Mouse (Mus musculus) thymus, postnatal 25 days (tissue): ENCODE measurements around the gene Efcab9.

Experiments used
- DNase-seq: peaks from one replicate; pipeline ENCODE4 v3.0.0; 2022

Gene Efcab9

DNA sequence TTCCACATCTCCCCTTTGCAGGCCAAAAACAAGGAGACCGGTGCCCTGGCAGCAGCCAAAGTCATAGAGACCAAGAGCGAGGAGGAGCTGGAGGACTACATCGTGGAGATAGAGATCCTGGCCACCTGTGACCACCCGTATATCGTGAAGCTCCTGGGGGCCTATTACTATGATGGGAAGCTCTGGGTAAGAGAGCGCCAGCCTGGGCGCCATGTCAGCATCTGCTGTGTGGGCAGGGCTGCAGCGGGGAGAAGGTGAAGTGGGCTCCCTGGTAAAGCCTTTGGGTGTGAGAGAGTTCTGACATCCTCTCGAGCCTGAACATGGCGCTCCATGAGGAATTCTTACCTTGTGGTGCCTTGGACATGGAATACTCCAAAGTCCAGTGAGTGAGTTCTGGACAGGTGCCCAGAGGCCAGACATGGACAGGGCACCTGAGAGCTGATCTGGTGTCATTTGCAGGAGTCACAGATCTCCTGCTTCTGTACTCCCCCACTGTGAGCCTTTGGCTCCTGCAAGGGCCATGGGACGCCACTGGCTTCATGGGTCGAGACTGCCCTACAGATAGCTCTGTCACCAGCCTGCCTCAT lies 23.3 kb upstream of the Efcab9 start:
- DNase-seq = no peak

DNA sequence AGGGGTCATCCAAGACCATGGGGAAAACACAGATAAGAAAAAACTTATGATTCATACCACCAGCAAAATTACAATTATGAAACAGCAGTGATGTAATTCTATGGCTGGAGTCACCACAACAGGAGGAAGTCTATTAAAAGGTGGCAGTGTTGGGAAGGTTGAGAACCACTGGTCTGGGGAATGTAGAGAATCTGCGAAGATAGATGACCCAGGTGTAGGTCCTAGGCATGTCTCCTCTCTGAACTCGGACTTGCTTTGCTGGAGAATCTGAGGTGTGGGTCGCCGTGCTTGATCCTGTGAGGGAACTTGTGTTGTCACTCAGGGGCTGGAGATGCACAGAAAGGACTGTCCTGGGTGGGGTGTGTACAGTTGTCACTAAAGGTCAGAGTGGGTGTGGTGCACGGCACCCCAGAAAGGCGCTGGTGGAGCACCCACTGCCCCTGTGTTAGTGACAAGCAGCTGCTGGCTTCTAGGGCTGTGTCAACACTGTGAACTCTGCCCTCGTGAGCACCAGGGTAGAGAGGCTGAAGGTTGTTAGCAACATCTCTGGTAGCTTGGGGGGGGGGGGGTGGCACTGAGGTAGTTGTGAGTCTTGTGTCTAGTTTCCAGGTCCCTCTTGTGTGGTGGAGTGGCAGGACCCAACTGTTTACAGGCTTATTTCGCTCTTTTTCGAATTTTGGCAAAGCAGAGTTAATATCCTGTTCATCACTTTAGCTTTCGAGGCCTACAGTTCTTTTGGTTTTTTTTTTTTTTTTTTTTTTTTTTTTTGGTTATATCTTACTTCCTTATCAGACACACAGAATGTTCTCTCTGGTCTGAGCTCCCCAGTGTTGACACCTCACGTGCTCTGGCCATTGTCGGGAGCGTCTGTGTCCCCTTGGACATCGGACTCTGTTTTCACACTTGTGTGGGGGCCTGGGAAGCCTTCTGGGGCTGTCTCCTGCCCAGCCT lies 22.5 kb upstream of the Efcab9 start:
- DNase-seq = no peak

DNA sequence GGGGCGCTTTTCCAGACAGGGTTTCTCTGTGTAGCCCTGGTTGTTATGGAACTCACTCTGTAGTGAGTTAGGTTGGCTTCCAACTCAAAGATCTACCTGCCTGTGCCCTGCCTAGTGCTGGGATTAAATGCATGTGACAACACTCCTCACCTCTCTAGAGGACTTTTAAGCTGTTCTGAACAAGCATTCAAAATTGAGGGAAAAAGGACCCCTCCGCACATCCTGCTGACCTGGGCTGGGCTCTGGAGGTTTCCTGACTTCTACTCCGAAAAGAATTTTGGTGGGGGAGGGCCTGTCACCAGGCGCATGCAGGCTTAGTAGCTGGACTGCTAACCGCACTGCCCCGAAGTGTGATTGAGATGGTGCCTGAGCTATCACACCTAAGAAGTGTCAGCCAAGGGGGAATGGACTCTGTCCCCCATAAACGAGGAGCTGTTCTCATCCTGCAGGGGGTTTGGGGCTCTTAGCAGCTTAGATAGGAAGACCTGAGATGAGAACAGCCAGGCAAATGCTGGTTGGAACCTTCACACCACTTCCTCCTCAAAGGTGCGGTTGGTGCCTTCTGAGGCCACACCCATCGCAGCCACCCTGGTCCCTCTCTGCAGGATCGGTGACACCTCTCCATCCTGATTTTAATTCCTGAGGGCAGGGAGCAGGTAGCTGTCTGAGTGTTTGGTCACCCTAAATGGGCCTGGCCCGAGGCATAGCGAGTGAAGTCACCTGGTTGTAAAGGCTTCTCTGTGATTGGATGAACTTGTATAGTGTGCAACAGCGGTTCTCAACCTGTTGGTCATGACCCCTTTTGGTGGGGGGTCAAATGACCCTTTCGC lies 21.6 kb upstream of the Efcab9 start:
- DNase-seq = peak; percentile 62

DNA sequence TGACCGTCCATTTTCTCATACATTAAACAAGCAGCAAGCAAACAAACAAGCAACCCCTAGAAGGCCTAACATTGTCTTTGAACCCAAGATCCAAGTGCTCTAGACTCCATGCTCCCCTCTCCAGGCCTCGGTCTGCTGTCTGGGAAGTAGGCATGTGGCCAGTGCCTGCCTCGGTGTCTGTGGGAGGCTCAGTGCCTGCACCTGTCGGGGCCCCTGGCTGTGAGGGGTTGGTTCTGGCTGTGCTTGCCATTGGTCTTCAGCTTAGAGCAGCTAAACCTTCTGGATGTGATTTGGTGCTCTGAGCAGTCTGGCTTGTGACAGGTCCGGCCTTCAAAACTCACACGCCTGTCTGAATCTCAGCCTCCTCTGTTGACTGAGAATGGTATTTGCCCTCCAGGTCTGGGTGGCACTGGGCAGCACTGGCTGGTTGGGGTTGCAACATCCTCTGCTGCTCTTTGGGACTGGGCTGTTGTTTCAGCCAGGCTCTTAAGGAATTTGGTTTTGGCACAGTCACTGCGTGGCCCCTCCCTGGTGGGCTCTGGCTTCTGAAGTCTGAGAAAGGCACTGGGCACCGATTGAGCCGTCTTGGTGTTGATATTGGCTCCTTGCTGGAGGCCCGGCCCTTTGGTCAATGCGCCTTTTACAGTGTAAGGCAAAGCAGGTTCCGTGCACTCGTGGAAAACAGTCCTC lies 20.7 kb upstream of the Efcab9 start:
- no peak for DNase-seq

DNA sequence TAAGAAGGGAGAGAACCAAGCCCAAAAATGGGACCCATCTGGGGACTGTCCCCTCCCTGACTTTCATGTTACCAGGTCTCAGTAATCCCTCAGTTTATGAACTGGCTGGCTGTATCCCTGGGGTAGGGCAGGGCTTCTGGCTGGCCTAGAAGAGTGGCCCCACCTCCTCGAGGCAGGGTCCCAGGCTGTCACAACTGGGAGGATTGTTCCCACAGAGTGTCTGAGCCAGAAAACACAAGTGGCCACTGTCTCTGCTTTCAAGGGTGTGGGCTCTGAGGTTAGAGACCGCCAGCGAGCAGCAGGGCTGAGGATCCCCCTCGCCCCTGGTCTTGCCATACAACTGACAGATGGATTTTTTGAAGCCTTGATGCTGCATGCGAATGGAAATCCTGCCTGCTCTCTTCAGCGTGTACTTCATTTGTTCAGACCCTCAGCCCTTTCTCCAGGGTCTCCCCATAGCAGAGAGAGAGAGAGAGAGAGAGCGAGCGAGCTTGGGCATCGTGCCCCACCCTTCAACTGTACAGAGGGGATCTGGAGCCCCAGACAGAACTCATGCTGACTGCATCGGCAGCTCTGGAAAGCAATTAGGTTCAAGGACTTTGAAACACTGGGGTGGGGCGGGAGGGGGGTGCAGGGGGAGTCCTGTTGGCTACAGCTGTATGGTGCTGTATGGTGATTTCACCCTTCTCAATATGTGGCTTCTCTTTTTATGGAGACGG lies 19.9 kb upstream of the Efcab9 start:
- DNase-seq = no peak

DNA sequence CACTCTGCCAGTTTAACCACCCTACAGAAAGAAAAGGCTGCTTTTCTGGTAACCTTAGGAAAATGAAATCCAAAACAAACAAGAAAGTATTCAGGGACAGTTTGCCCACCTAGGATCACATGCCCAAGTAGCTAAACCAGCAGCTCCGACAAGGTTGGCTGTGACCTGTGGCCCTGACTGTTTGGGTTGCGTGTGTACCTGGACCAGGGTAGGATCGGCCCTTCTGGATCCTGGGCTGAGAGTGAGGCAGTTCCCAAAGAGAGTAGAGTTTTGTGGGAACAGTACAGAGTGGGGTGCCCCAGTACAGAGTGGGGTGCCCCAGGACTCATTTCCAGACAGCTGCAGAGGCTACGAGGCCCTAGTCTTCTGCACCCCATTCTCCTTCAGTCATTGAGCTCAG lies 19.2 kb upstream of the Efcab9 start:
- DNase-seq = no peak

DNA sequence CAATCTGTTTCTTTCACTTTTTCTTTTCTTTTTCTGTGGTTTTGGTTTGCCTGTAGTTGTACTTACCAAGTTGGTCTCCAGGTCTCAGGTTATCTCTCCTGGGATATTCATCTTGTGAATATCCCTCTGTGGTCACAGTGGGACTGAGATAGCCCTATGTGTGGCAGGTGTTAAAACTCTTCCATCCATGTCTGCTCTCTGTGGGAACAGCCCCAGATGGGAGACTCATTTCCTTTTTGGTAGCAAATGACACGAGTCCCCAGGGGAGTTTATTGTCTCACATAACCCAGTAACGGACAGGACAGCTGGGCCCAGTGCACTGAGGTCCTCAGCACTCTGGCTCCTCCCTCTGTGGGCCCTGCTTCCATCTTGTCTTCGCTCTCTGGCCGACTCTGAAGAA lies 18.2 kb upstream of the Efcab9 start:
- no peak for DNase-seq

DNA sequence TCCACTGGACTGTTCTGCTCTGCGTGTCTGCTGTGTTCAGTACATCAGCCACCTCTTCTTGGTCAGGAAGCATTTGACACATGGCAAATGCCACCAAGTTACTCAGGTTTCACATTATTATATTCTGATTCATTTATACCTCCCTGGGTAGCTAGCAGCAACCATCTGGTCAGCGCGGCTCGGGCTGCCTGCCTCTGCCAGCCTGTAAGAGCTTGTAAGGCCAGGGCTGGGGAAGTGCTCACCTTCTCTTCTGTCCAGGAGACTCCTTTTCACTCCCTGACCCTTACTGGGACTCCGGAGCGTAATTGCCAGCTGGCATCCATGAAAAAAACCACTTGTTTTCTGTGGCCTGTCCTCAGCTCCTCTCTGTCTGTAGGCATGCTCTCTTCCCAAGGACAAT lies 17.4 kb upstream of the Efcab9 start:
- no peak for DNase-seq

DNA sequence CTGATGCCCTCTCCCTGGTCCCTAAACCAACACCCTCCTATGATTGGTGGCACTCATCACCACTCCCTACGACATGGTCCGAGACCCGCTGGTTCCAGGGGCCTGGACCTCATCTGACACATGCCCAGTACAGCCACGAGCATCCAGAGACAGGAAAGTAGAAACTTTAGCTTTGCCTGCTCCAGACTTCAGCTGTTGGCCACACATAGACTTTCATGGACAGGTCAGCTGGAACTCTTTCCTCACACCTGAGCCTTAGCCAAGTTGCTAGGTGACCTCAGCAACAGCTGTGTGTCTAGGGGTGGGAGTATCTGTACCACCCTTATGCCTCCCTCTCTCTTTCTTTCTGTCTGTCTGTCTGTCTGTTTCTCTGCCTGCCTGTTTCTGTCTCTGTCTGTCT lies 16.4 kb upstream of the Efcab9 start:
- no peak for DNase-seq

DNA sequence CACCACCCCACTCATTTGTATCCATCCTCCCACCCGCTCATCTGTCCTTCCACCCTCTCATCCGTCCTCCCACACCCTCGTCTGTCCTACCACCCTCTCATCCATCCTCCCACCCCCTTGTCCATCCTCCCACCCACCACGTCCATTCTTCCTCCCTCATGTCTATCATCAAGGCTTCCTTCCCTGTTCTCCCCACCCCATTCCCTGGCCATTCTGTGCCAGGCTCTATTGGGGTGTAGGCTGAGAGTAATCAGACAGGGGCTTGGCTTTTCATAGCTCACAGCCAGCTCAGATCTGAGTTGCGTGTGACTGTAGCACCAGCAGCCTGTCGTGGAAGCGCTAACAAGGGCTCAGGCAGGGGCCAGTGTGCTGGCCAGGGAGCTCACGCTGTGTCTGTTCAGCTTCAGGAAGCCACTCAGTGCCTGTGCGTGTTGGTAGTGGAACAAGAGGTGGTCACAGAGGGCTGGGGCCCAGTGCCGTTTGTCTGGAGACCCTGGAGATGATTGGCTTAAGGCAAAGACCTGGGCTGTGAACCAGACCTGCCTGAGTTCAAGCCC lies 15.6 kb upstream of the Efcab9 start:
- DNase-seq = no peak

DNA sequence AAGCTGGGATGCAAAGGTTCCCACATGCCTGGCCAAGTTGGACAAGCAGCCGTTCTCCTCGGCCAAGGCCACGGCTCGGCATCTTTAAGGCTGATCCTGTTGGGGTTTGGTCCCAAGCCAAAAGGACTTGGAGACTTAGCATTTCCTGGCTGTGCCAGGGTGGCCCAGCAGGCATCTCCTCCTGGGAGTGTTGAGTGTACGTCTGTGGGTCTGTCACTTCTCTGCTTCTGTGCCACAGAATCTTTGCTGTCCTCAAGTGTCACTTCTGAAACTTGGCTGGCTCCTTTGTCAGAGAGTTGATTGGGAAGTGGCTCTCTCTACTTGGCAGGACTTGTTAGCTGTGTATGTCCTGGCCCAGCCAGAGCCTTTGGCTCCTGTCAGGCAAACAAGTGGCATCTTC lies 14.6 kb upstream of the Efcab9 start:
- DNase-seq = no peak

DNA sequence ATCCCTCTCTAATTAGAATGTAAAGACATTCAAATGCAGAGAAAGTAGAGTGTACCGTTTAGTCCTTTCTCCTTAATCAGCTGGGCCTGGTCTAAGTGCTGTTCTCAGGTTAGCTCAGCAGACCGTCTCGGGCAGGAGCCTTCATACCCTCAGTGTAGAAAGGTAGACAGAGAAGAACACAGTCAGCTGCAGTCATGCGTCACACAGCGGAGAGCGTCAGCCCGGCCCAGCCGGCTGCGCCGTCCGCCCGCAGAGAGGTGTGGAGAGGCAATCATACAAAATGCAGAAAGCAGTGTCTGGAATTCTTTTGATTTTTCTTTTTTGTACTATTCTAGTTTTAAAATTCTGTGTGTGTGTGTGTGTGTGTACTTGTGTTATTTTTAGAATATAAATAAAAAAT lies 13.7 kb upstream of the Efcab9 start:
- no peak for DNase-seq

DNA sequence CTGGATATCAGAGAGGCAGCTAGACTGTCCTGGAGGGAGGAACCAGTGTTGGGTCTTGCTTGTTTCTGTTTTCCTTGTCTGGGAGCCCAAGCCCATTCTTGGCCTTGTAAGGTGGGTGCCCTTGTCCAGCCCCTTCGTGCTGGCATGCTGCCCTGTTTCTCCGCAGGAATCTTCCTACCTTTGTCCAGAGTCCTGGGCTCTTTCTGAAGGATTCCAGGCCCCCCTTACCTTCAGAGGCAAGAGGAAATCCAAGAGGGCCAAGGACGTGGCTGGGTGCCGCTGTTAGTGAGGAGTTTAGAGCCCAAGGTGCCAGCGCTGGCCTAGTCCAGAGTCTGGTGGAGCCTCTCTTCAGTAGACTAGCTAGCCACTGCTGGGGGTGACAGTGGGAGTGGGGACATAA lies 12.6 kb upstream of the Efcab9 start:
- no peak for DNase-seq

DNA sequence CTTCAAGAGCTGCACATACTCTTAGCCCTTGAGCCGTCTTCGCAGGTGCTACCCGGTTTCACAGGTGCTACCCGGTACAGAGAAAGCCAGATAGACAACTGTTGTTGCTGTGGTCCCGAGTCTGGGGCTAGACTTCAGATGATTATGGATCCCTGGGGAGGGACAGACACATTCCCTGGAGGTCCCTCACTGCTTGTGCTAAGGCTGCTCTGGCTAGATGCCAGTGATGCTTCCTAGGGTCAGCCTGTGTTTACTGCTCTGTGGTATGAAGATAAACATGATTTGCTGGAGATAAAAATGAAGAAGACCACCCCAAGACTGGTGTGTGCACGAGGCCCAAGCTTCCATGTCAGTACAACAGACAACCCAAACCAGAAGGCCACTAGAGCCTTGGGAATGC lies 12.2 kb upstream of the Efcab9 start:
- DNase-seq = no peak

DNA sequence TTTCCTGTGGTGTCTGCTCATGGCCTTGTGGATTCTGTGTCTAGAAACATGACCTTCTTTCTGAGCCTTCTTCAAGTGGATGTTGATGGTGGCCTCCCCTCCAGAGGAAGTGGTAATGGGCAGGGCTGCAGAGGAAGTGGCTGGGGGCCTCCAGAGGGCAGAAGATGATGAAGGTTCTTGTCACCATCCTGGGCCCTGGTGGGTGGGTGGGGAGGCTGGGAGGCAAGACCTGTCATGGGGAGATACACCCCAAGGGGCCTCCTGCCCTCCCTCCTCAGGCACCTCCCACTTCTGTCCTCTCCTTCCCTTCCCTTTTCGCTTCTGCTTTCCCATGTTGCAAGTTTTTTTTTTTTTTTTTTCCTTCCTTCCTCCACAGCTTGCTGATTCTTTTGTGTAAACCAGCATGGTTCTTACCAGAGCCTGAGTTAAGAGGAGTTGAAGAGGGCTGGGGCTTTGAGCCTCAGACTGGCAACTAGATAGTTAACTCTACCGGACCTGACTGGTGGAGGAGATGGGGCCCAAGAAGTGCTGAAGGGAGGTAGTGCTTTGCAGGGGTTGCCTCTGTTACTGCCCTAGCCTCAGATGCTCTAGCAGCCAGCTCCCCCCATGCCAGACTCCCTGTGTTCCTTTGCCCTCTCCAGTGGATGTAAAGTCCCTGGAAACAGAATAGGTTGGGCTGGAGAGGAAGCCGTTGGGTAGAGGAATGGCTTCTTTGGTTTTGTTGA lies 11.0 kb upstream of the Efcab9 start:
- DNase-seq = peak; percentile 79

DNA sequence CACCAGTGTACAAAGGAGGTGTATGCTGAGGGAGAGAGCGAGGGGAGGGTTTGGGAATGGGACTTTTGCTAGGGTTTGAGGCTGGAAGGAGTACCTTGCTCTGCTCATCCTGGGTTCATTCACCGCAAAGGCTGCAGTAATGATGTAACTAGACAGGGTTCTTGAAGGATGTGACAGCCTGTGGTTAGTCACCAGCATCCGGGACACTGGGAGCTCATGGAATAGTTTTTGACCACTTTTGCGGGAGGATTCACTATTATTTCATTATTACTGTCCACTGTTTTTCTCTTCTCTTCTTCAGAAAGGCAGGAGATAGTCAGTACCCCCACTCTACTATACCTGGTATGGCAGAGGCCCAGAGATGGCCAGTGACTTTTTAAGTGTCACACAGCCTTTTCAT lies 10.3 kb upstream of the Efcab9 start:
- no peak for DNase-seq

DNA sequence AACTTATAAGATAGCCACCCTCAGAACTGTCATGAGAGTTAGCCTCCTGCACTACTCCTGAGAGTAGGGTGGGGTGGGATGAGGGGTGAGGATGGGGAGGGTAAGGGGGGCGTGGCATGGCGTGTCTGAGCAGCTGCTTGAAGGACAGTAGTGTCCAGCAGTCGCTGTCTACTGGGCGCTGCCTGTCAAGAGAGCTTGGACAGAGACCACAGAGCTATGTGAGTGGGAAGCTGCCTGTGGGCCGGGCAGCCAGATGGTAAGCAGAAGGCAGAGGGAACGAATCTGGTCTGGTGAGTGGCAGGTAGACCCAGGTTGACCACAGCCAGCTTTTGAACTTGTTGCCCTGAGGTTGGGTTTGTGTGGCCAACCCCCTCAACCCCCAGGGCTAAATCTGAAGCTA lies 8.6 kb upstream of the Efcab9 start:
- DNase-seq = no peak

DNA sequence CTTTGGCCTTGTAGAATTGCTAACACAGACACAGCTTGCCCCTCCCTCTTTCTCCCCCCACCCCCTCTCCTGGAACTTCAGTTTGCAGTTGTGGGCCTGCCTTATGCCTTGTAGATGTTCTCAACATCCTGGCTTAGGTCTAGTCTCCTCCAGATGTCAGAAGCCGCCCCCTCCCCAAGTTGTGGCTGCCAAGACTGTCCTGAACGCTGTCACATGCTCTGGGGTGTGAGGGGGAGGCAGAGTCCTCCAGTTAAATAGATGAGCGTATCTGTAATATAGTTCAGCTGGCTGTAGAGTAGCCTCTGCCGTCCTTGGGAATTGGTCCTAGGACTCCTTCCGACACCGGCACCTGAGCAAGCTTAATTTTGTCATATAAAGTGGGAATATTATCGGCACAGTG lies 7.8 kb upstream of the Efcab9 start:
- DNase-seq = no peak

DNA sequence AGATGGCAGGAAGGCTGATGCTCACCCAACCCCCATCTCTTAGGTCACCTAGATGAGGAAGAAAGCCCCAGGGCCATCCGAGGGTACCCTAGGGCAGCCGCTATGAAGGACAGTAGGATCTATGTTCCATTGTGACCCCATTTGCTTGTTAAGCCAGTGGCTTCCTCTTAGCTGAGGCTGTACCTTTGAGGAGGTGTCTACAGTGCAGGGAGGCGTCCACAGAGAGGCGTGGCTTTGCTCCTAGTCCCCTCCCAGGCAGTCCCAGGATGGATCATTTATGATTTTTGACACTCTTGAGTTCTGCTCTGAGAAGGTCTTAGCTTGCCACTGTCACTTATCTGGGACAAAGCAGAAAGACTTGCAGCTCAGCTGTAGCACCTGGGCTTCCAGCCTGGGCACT lies 7.0 kb upstream of the Efcab9 start:
- DNase-seq = no peak

DNA sequence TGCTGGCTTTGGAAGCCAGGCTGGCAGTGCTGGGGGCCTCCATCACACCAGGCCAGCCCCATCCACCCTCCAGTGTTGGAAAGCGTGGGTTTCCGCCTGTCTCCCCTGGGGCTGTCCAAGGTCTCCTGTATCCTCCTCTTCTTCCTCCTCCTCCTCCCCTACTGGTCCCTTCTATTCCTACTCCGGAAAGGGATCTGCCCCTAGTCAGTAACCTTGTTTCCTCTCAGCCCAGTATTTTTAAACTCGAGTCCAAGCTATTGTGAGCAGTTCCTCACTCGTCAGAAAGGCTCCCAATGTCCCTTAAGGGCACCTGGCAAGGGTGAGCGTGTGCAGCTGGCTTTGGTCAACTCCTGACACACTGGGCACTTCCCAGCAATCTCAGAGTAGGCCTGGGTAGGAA lies 6.6 kb upstream of the Efcab9 start:
- DNase-seq = no peak

DNA sequence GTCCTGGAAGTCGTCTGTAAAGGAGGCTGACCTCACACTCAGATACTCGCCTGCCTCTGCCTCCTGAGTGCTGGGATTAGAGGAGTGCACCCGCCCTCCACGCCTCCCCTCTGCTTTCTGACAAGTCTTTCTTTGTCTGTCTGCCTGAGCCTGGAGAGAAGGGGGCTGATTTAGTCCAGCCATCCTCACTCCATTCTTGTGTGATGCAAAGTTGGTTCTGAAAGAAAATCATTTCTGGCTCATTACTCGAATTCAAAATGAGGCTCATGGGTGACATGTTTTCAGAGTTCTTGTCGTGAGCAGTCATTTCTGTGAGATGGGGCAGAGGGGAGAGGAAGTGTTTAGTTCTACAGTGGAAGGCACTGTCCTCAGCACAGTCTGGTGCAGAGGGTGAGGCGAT lies 5.1 kb upstream of the Efcab9 start:
- DNase-seq = no peak
